Mouse (Mus musculus) left cerebral cortex, adult 6 months (tissue): Measurements from ENCODE around the gene Pramel4. TPM values are rescaled to one million over a fixed set of nuclear protein-coding genes. Genes with fewer than 3 reads are reported as not detected.

ENCODE experiments used
- long read RNA-seq, 2 experiments: library from polyadenylated mRNA; unstranded; transcript quantifications; one replicate each; pipeline ENCODE4 v2.0.0; 2019 to 2020
- polyA plus RNA-seq: library from polyadenylated mRNA; unstranded; fragments of <200 nt; fragmentation: Nextera tagmentation; gene quantifications from 2 replicates; pipeline ENCODE4 v1.2.3, GENCODE M21; 2021

Gene Pramel4
- not detected in 2 replicates for polyA plus RNA-seq
- long read RNA-seq, experiment 1 = 0 reads
- long read RNA-seq, experiment 2 = 0 reads

DNA sequence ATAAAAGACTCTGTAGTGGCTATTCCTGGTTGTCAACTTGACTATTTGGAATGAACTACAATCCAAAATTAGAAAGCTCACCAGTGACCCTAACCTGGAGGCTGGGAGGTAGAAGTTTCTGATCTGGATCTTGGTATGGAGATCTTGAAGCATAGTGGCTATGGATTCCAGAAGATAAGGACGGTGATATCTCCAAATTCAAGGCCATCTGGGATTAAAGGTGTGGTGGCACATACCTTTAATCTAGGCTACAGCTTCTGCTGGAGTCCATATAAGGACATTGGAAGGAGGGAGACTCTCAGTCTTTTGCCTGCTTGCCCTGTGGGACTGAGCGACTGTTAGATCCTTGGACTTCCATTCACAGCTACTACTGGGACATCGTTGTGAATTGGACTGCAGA is at the start of gene Pramel4:
Pramel4 (plus strand) TSS at position 301 of the 400 bp plus-strand sequence.

DNA sequence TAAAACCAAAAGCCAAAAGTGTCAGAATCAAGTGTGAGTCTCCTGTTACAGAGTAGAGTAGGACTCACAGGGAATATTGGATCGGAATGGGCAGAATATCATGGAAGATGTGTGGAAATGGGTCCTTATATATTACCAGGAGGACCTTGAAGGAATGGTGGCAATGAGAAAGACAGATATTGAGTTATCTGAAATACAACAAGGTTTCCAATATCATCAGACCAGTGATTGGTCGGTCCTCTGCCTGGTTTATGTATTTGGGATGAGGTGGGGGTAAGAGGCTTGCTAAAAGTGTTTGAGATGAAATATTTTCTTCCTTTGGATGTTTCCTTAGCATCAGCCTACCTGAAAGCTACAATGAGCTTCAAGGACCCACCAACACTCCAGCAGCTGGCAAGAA is 47.2 kb downstream of the Pramel4 start, which contains the start of gene Gm13102:
Gm13102 (plus strand) TSS at position 301 of the 400 bp plus-strand sequence.

Other genes with a start within 250 kb of the Pramel4 start
- not detected in 2 replicates for gene Gm13084, start 243.0 kb upstream of the Pramel4 start, polyA plus RNA-seq
- gene Gm13103, start 212.6 kb upstream of the Pramel4 start, polyA plus RNA-seq = not detected in 2 replicates
- not detected in 2 replicates for gene Pramef6, start 158.7 kb upstream of the Pramel4 start, polyA plus RNA-seq
- gene Pramef25, start 108.1 kb upstream of the Pramel4 start, polyA plus RNA-seq = not detected in 2 replicates
- gene Gm13101, start 92.2 kb upstream of the Pramel4 start, polyA plus RNA-seq = not detected in 2 replicates
- gene Pramef17, start 64.8 kb upstream of the Pramel4 start, polyA plus RNA-seq = not detected in 2 replicates
- gene Gm13102, start 47.3 kb downstream of the Pramel4 start, polyA plus RNA-seq = not detected in 2 replicates
- not detected in 2 replicates for gene Oog3, start 103.5 kb downstream of the Pramel4 start, polyA plus RNA-seq
- not detected in 2 replicates for gene Oog2, start 131.6 kb downstream of the Pramel4 start, polyA plus RNA-seq
- not detected in 2 replicates for gene C87977, start 154.2 kb downstream of the Pramel4 start, polyA plus RNA-seq
- gene Pramel5, start 221.4 kb downstream of the Pramel4 start, polyA plus RNA-seq = not detected in 2 replicates